Mouse (Mus musculus) C2C12 (cell line): Measurements from ENCODE around the gene H2-DMb2. TPM values are rescaled to one million over a fixed set of nuclear protein-coding genes. Genes with fewer than 3 reads are reported as not detected.

ENCODE experiments used
- H3K27me3 ChIP-seq: one replicate; pipeline ENCODE4 v1.6.1; 2011; ENCODE audit not compliant: control insufficient read depth, insufficient read depth, insufficient read length
- H3K36me3 ChIP-seq: one replicate; pipeline ENCODE4 v1.6.1; 2011; ENCODE audit not compliant: control insufficient read depth, insufficient read depth
- H3K4me3 ChIP-seq: one replicate; pipeline ENCODE4 v1.5.1; 2011; ENCODE audit warnings: mild to moderate bottlenecking, control low read depth; ENCODE audit not compliant: poor library complexity, insufficient read depth, severe bottlenecking
- H3K79me2 ChIP-seq: one replicate; pipeline ENCODE4 v1.6.1; 2011; ENCODE audit not compliant: control insufficient read depth, insufficient read depth
- H3K79me3 ChIP-seq: one replicate; pipeline ENCODE4 v1.6.1; 2011; ENCODE audit warnings: low read depth, control low read depth
- H3ac ChIP-seq: one replicate; pipeline ENCODE3; 2011; ENCODE audit warnings: low read depth; ENCODE audit not compliant: control insufficient read depth, insufficient read length
- CEBPB ChIP-seq: IDR thresholded peaks from one replicate; pipeline ENCODE4 v1.6.1; 2011; ENCODE audit warnings: low read depth, mild to moderate bottlenecking, control low read depth, moderate library complexity
- CTCF ChIP-seq: IDR thresholded peaks from one replicate; pipeline ENCODE4 v1.5.1; 2011; ENCODE audit not compliant: control insufficient read depth, insufficient read depth, insufficient read length
- FOSL1 ChIP-seq: IDR thresholded peaks from one replicate; pipeline ENCODE4 v1.8.0; 2011; ENCODE audit warnings: mild to moderate bottlenecking, low read length; ENCODE audit not compliant: poor library complexity, insufficient read depth, severe bottlenecking
- MAX ChIP-seq: IDR thresholded peaks from one replicate; pipeline ENCODE4 v1.6.1; 2011; ENCODE audit warnings: mild to moderate bottlenecking, control low read depth
- MYOD1 ChIP-seq: IDR thresholded peaks from one replicate; pipeline ENCODE4 v1.6.1; 2011; ENCODE audit warnings: low read depth; ENCODE audit not compliant: control insufficient read depth, insufficient read length
- MYOG ChIP-seq: IDR thresholded peaks from one replicate; pipeline ENCODE4 v1.6.1; 2011; ENCODE audit not compliant: control insufficient read depth, insufficient read length; ENCODE audit errors: extremely low read depth
- USF1 ChIP-seq: IDR thresholded peaks from one replicate; pipeline ENCODE4 v1.6.1; 2011; ENCODE audit warnings: low read depth, mild to moderate bottlenecking, control low read depth, moderate library complexity
- polyA plus RNA-seq: library from polyadenylated mRNA; unstranded; fragments of >200 nt; fragmentation: generic; extraction: Trizol; gene quantifications from one replicate; pipeline ENCODE4 v1.2.1, GENCODE M21; 2012; ENCODE audit warnings: missing spikeins

H2-DMb2 gene
- polyA plus RNA-seq, 1 experiment = not detected

- Histone ChIP-seq H3K79me2 (peaks cover 97% of the 10 kb centered on the region), H3K79me3 (peaks cover 67% of the 10 kb centered on the region), H3K27me3 (no peaks in the 10 kb centered on the region), H3K4me3 (peak overlapping the region; percentile 86), H3K36me3 (peaks cover 73% of the 10 kb centered on the region), H3ac (peak overlapping the region; percentile 84)
- no peak for TF ChIP-seq MYOD1
- no peak for TF ChIP-seq MAX
- TF ChIP-seq CTCF = no peak
- TF ChIP-seq FOSL1 = no peak
- no peak for TF ChIP-seq MYOG
- TF ChIP-seq USF1 = no peak
- TF ChIP-seq CEBPB = no peak
These were observed 26.3 kb upstream of the H2-DMb2 start for GRCm38 (mm10) chr17:34116736-34117370.

- Histone ChIP-seq H3K79me2 (peaks cover 95% of the 10 kb centered on the region), H3K4me3 (peak overlapping the region; percentile 86), H3K79me3 (peaks cover 65% of the 10 kb centered on the region), H3K27me3 (no peaks in the 10 kb centered on the region), H3ac (peak overlapping the region; percentile 96), H3K36me3 (peaks cover 65% of the 10 kb centered on the region)
- TF ChIP-seq MYOG = no peak
- no peak for TF ChIP-seq MAX
- peak; percentile 37 for TF ChIP-seq USF1
These were observed 25.5 kb upstream of the H2-DMb2 start for GRCm38 (mm10) chr17:34117421-34118112.

GRCm38 (mm10) chr17:34118113-34118872 lies 24.8 kb upstream of the H2-DMb2 start:
- Histone ChIP-seq H3K4me3 (peak overlapping the region; percentile 86), H3ac (peak overlapping the region; percentile 96), H3K27me3 (no peaks in the 10 kb centered on the region), H3K79me3 (peaks cover 70% of the 10 kb centered on the region), H3K36me3 (peaks cover 58% of the 10 kb centered on the region), H3K79me2 (peaks cover 95% of the 10 kb centered on the region)
- TF ChIP-seq MAX (no peak), FOSL1 (no peak), MYOG (no peak), USF1 (no peak), MYOD1 (no peak), CEBPB (no peak), CTCF (no peak)

GRCm38 (mm10) chr17:34118873-34119248 lies 24.2 kb upstream of the H2-DMb2 start:
- Histone ChIP-seq H3K4me3 (peak overlapping the region; percentile 86), H3K27me3 (no peaks in the 10 kb centered on the region), H3K79me2 (peaks cover 95% of the 10 kb centered on the region), H3K79me3 (peaks cover 72% of the 10 kb centered on the region), H3K36me3 (peaks cover 52% of the 10 kb centered on the region), H3ac (peak overlapping the region; percentile 96)
- no peak for TF ChIP-seq MYOG
- TF ChIP-seq MYOD1 = no peak
- TF ChIP-seq USF1 = no peak
- TF ChIP-seq MAX = no peak
- TF ChIP-seq CTCF = no peak
- TF ChIP-seq CEBPB = no peak
- no peak for TF ChIP-seq FOSL1

- Histone ChIP-seq H3K27me3 (no peaks in the 10 kb centered on the region), H3ac (peak within 1 kb of the TSS; percentile 96), H3K36me3 (peaks cover 46% of the 10 kb centered on the region), H3K79me3 (peaks cover 69% of the 10 kb centered on the region), H3K4me3 (peak within 1 kb of the TSS; percentile 86), H3K79me2 (peaks cover 95% of the 10 kb centered on the region)
- TF ChIP-seq MYOG = no peak
- TF ChIP-seq MAX = peak; percentile 60
These were observed 23.6 kb upstream of the H2-DMb2 start, which contains the start of gene H2-DMa for GRCm38 (mm10) chr17:34119249-34120179. Gene H2-DMa, plus strand, starts transcription at chr17:34119541.
